Mouse (Mus musculus): Measurements from ENCODE around the gene Tra2b. TPM values are rescaled to one million over a fixed set of nuclear protein-coding genes. Genes with fewer than 3 reads are reported as not detected.

Tra2b gene
- polyA plus RNA-seq (2017; shearing (Covaris generic)), result 306 TPM

DNA sequence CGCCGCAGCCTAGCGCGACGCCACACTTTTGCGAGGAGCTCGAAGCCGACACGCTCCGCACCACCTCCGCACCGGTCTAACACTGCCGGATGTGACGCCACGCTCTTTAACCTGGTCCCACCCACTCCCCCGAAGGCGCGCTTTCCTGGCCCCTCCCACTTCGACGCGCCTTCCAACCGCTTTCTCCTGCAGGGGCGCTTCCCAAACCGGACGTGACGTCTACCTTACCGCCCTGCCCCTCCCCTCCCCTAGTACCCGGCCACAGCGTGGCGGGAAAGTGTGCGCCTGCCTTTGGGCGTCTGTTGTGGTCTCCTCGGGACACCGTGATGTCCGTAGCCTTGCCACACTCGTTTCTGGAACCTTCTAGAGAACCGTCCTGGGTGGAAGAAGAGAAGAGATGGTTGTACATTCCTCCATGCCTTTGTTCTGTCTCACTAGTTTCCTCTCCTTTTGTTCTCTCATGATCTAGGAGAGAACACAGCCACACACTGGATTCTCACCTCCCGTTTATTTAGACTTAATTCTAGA is at the start of gene Tra2b:
Gene Tra2b, minus strand, starts transcription at position 157 of the 528 bp plus-strand sequence.

Other genes with a start within 250 kb of the Tra2b start
- 1.7 TPM for gene Igf2bp2, start 102.7 kb downstream of the Tra2b start, polyA plus RNA-seq (2017; shearing (Covaris generic))
- 1.6 TPM for gene Etv5, start 173.7 kb upstream of the Tra2b start, polyA plus RNA-seq (2017; shearing (Covaris generic))

All from effector memory CD4-positive, alpha-beta T cell, adult 7 months (primary cell).